Mouse (Mus musculus): ENCODE data around the gene Psmb6.

GRCm38 (mm10) chr11:70524782-70525181 lies 385 bp upstream of the Psmb6 start:
- TF ChIP-seq CTCF (IDR thresholded peaks at IDR 0.05; ENCODE audit: insufficient read depth, low read depth, low read length) (no peak), POLR2A (IDR thresholded peaks at IDR 0.05; ENCODE audit: insufficient read depth, low read depth, low read length) (no peak)

All from olfactory bulb, adult 2 months (tissue).